Mouse (Mus musculus) ES-Bruce4 (cell line): ENCODE data around the gene Slc45a1.

Source experiments
- CTCF ChIP-seq: IDR thresholded peaks from one replicate; pipeline ENCODE4 v1.8.1; 2011; ENCODE audit warnings: low read depth, low read length
- POLR2A ChIP-seq: IDR thresholded peaks from one replicate; pipeline ENCODE4 v1.8.1; 2011; ENCODE audit warnings: low read length; ENCODE audit not compliant: insufficient read depth

GRCm38 (mm10) chr4:150615251-150616028 is 36.5 kb downstream of the Slc45a1 start:
- TF ChIP-seq POLR2A (no peak), CTCF (no peak)
